Mouse (Mus musculus) hindlimb bud, embryonic 11.5 days (tissue): ENCODE results near the gene Zfp579.

ENCODE experiments used
- DNase-seq: peaks from one replicate; pipeline ENCODE4 v3.0.0-alpha.2; 2012; ENCODE audit warnings: low read depth, low spot score; ENCODE audit errors: extremely low spot score

Zfp579 gene

DNA sequence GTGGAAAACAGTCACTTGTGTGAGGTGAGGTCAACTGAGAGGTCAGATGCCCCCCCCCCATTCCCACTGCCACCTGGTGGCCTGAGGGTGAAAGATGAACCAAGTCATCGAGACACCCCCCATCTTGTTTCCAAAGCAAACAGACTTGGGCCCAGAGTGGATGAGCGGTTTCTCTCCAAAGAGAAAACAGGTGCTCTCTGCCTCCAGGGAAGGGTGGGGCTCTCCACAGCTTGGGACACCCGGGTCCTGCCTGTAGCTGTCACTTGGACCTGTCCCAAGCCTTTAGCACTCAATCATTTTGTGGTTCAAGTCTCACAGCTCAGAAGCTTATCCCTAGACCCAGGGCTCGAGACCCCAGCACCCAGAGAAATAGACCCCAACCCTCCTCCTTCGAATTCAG is 32.4 kb downstream of the Zfp579 start:
- DNase-seq = no peak

DNA sequence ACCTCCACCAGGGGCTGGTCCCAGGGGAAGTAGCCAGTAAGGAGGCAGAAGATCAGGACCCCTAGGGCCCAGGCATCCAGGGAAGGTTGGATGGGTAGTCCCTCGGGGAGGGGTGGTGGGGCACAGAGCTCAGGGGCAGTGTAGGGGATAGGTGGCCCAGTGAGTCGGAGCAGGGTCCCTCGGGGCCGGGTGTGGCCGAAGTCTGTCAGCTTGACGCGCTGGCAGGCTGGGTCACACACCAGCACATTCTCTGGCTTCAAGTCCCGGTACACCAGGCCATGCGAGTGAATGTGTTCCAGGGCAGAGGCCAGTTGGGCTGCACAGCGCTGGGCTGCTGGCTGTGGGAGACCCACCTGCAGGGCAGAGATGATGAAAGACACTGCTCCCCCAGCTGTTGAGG is 38.6 kb downstream of the Zfp579 start:
- DNase-seq = no peak

DNA sequence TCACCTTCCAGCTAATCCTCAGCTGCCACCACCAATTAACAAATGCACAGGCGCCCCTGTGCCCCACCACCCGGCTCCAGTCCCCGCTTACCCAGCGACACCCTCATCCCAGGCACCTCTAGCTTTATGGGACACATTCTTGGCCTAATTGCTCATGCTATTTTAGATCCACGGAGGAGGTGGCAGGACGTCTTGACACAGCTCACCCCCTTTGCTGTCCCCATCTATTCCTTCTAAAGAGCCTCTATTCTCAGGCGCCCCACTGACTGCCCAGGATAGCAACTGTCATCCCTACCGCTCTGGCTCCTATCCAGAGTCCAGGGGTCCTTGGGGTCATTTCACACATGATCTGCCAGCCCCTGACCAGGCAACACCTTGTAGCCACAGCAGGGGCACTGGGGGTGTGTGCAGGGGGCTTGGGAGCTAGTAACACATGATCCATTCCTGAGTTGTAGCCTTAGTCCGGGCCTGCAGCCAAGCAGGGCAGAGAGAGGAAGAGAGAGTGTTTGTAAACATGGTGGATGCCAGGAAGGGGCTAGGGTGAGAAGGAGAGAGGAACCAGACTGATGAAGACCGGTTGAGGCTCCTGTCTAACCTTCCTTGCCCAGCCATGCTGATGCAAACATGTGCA is 42.0 kb downstream of the Zfp579 start:
- no peak for DNase-seq

DNA sequence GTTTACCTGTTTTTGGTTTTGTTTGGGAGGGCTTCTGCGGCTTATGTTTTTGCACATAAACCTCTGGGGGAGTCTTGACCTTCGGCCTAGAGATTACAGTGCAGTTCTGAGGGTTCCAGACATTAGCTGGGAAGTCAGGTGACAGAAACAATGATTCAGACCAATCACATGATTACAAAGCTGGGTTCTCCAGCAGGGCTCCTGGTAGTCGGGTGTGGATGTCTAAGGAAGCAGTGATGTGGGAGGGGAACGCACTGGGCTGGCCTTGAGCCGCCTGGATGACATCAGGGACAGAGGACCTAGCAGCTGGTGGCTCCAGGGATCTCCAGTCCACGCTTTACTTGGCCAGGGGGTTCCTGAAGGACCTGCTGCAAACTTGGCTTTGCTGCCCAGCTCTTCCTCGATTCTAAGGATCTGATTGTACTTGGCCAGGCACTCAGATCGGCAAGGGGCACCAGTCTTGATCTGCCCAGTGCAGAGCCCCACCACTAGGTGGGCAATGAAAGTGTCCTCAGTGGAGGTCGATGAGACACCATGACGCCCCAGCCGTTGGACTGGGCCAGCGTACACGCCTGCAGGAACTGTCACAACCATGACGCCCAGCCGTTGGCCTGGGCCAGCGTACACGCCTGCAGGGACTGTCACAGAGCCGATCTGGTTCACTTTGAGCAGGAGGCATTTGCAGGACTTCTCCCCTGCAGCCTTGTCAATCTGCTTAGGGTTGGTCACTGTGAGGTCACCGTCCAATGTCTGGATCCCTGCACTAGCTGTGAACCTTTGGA is 45.2 kb downstream of the Zfp579 start:
- DNase-seq = no peak

DNA sequence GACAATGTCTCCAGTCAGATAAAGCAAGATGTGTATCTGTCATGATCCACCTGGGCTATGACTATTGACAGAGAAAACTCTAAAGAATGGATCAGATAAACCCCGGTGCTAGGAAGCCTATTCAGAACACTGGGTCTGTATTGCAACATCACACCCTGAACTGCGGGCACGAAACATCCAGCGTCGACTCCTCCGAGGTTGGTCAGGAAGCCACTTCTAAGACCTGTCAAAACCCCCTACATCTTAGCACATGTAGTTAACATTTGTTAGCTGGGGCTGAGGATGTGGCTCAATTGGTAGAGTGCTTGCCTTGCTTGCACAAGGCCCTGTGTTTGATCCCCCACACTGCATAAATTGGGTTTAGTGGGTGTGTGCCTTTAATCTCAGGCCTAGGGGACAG is 47.6 kb downstream of the Zfp579 start:
- no peak for DNase-seq

DNA sequence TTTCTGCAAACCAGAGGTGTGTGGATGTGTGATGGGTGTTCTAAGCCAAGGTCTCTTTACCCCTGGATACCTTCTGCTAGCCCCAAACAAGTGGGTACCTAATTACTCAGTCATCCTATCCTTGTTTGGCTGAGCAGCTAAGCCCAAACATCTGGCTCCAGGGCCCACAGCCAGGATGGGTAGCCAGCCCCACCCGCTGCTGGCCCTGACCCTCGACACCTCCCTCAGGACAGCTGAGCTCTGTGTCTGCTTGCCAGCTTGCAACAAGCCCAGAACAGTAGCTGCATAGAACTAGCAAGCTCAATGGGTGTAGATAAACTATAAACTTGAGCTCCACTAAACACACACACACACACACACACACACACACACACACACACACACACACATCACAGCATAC is 48.1 kb downstream of the Zfp579 start:
- no peak for DNase-seq

DNA sequence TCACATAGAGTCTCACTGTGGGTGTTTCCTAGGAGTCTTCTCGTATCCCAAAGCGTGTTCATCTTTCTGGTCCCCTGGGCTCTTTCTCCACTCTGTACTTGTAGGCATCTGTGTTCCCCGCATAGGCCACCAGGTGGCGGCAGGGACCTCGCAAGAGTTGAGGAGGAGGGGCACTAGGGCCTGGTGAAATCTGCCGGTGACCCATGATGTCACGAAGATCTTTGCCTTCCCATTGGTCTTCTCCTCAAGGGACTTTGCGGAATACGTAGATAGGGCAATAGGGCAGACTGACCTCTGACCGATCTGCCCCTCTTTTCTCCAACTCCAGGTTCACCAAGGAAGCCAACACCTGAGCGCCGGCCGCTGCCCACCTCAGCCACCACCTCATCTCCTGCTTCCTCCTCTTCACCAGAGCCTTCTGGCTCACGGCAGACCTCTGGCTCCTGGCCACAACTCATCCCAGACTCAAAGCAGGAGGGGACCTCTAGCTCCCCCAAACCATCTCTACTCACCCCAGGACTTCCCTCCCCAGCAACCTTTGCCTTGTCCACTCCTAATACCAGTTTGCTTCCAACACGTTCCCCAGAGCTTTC is 52.6 kb downstream of the Zfp579 start:
- peak; percentile 93 for DNase-seq

DNA sequence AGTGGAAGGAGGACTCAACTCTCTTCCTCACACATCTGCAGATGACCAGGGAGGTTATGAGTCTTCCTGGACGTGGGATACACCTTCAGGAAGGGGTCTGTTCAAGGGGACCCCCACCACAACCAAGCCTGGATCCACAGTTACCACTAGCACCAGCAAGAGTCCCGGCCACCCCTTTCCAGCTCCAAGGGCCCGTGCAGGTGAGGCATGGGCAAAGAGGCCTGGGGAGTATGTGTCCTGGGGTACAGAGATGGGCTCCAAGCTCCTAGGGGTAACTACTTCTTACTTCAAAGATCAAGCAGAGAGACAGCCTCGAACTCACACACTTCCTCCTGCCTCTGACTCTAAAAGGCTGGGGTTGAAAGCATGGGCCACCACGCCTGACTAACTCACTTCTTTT is 53.3 kb downstream of the Zfp579 start:
- DNase-seq = no peak

DNA sequence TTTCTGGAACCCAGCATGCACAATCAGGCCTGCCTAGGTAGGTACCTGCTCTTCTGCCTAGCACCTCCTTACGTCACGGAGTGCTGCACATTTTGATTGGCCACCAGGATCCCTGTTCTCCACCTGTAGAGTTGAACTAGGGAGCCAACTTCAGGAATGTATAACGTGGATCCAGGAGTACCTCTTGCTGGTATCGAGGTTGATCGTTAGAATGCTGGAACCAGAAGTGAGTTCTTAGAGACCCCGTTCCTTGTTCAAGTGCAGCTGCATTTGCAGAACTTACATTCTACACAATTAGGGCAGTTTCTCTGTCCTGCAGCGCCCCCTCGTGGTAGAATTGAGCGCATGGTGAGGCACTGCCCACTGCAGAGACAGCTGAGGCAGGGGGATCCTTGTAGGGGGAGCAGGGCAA is 55.9 kb downstream of the Zfp579 start:
- DNase-seq = peak; percentile 49

DNA sequence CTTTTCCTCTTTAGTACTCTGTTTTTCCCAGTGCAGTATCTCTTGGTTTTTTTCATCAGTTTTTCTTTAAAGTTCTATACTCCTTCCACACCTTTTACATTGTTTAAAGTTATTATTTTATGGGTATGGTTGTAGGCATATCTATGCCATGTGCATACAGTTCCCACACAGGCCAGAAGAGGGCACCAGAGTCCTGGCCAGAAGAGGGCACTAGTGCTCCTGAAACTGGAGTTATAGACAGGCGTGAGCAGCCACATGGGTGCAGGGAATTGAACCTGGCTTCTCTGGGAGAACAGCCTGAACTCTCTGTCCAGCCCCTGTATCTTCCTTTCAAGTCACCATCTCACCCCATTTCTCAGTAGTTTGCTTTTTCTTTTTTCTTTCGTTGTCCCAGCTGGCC is 57.5 kb downstream of the Zfp579 start:
- no peak for DNase-seq

DNA sequence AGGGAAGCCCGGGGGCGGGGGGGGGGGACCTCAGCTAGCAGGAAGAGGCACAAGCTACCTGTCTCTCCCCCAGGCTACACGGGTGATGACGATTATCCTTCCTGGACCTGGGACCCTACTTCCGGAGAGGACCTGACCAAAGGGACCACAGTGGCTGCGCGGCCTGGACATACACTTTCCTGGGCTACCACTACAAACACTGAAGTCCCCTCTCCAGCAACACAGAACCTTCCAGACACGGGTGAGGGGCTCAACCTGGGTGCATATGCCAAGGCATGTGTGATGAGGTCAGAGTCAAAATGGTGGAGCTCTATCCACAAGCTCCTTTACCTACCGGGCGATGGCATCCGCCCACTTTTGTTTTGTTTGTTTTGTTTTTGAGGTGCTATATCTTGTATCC is 58.6 kb downstream of the Zfp579 start:
- DNase-seq = no peak

DNA sequence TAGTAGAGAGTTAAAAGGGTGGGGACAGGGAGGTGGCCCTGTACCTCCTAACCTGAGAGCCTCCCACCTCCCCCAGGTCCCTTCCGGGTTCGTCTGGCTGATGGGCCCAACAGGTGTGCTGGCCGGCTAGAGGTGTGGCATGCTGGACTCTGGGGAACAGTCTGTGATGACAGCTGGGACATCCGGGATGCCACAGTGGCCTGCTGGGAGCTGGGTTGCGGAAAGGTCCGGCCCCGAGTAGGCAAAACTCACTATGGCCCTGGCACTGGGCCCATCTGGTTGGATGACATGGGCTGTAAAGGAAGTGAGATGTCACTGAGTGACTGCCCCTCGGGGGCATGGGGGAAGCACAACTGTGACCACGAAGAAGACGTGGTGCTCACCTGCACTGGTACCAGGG is 59.1 kb downstream of the Zfp579 start:
- no peak for DNase-seq

DNA sequence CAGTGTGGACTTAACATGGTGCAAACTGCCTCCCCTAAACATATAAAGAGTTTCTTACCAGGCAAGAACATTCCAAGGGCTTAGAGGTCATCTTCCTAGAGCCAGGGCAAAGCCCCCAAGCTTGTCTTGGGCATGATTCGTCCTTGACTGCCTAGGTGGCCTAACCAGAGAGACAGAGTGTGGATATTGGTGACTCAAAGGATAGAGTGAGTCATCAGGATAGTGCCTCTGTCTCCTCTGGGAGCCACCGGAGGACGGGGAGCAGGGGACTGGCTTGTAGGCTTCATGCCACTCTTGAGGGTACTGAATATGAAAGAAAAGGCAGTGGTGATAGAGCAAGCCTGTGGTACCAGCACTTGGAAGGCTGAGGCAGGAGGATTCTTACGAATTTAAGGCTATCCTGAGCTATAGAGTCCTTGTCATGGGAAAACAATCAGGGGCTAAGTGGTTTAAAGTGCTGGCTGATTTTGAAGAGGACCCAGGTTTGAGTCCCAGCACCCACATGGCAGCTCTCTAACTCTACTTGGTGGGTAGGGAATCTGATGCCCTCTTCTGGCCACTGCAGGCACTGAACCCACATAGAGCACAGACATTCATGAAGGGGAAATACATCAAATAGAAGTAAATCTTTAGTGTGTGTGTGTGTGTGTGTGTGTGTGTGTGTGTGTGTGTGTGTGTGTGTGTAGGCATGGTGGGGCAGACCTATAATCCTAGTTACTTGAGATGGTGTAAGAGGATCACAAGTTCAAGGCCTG is 61.6 kb downstream of the Zfp579 start:
- DNase-seq = no peak
